Mouse (Mus musculus): ENCODE results near the gene Dlx4.

- no peak for TF ChIP-seq CTCF (IDR thresholded peaks at IDR 0.05; ENCODE audit: low read depth, low read length)
- no peak for TF ChIP-seq POLR2AphosphoS5 (IDR thresholded peaks at IDR 0.05; ENCODE audit: insufficient replicate concordance, low read depth, low read length)
- TF ChIP-seq GATA1 (IDR thresholded peaks at IDR 0.05; ENCODE audit: borderline replicate concordance, low read length): no peak
Observed at GRCm38 (mm10) chr11:95121161-95122099, 24.6 kb downstream of the Dlx4 start.

Data from G1E (cell line).